Mouse (Mus musculus) neural tube, embryonic 14.5 days (tissue): ENCODE measurements at regions not wholly inside any gene's neighbourhood (a gene's known extent, or its start where the extent isn't known, plus 50 kb on each side); places are given as distances from the start of the nearest gene placed in this dataset.

Experiments
- ATAC-seq: fragments of 200-750 bp; cut with Nextera tagmentation; 2 replicates; pipeline ENCODE4 v1.8.0; 2017; ENCODE audit warnings: low read depth, mild to moderate bottlenecking, moderate TSS enrichment, moderate library complexity
- H3K27ac ChIP-seq: fragments of 300-500 bp; sonication (generic); 2 replicates; pipeline ENCODE4 v1.5.1; 2014; ENCODE audit warnings: low read depth, mild to moderate bottlenecking, control low read depth, low read length, moderate library complexity, mixed read lengths
- H3K27me3 ChIP-seq: fragments of 300-500 bp; sonication (generic); 2 replicates; pipeline ENCODE4 v1.6.1; 2014; ENCODE audit warnings: low read length; ENCODE audit not compliant: control insufficient read depth, insufficient read depth
- H3K36me3 ChIP-seq: fragments of 300-500 bp; sonication (generic); 2 replicates; pipeline ENCODE4 v1.6.1; 2014; ENCODE audit warnings: low read length, mixed read lengths; ENCODE audit not compliant: control insufficient read depth, insufficient read depth
- H3K4me1 ChIP-seq: fragments of 300-500 bp; sonication (generic); 2 replicates; pipeline ENCODE4 v1.6.1; 2014; ENCODE audit warnings: low read length; ENCODE audit not compliant: control insufficient read depth, insufficient read depth
- H3K4me2 ChIP-seq: fragments of 300-500 bp; sonication (generic); 2 replicates; pipeline ENCODE4 v1.6.1; 2014; ENCODE audit warnings: mild to moderate bottlenecking, low read depth, low read length, control low read depth
- H3K4me3 ChIP-seq: fragments of 300-500 bp; sonication (generic); 2 replicates; pipeline ENCODE4 v1.5.1; 2014; ENCODE audit warnings: low read depth, low read length, control low read depth, mixed read lengths
- H3K9ac ChIP-seq: fragments of 300-500 bp; sonication (generic); replicated peaks from 2 replicates; pipeline ENCODE4 v1.6.1; 2014; ENCODE audit warnings: low read depth, mild to moderate bottlenecking, control low read depth, low read length, mixed read lengths
- H3K9me3 ChIP-seq: fragments of 300-500 bp; sonication (generic); 2 replicates; pipeline ENCODE4 v1.6.1; 2016; ENCODE audit warnings: low read length; ENCODE audit not compliant: control insufficient read depth
- WGBS: fragments of 180-500 bp; shearing (Covaris S2); extraction: QIAGEN DNeasy Blood & Tissue Kit; methylation state at CpG from one replicate; pipeline ENCODE4 v1.1.7; 2014; 5-methylcytosine and 5-hydroxymethylcytosine counted together

DNA sequence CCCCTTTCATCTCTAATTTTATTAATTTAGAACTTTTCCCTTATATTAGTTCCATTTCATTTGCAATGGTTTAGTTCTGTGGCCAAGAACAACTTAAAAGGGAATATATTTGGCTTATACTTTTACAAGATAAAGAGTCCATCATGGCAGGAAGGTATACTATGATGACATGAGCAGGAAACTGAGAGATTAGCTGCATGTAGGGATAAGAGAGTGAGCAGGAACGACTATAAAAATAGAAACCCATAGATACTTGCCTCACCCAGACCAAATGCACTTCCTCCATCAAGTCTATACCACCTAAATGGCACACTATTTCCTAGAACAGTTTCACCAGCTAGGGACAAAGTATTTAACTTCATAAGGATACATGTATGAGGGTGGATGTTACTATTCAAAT, 752.2 kb upstream of the Pou3f4 start:
- no peak overlapping the region for H3K27ac ChIP-seq
- 56% methylated on average over 1 of the region's 1 CpGs for WGBS

DNA sequence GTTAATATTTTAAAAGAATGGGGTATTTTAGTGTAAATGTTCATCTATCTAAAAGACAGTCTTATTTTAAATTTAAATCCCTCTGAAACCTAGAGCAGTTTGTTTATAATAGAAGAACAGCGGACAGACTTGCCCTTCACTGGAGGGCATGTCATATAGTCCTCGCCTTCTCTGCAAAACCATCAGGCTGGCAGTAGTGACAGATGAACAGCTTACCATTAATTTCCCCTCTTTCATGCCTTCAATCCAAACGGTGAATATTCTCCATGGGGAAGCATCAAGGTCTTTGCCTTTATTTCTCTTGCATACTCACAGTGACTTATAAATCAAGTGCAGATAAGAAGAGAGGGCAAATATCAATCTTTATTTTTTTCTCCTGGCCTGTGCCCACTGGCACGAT, 737.7 kb upstream of the Pou3f4 start:
- H3K4me2 ChIP-seq = no peak overlapping the region
- ATAC-seq = peak; percentile 49; the same call in 1 of the 2 replicates
- H3K9ac ChIP-seq = no peak overlapping the region
- no peaks in the 10 kb centered on the region for H3K4me1 ChIP-seq
- H3K27ac ChIP-seq = no peak overlapping the region
- 40% methylated on average over 4 of the region's 4 CpGs for WGBS
- H3K9me3 ChIP-seq = no peaks in the 10 kb centered on the region
- no peaks in the 10 kb centered on the region for H3K27me3 ChIP-seq
- H3K36me3 ChIP-seq = no peaks in the 10 kb centered on the region
- H3K4me3 ChIP-seq = no peak overlapping the region

More for the DNA sequence above, 752.2 kb upstream of the Pou3f4 start:
- Histone ChIP-seq H3K4me3 (no peak overlapping the region), H3K9me3 (no peaks in the 10 kb centered on the region), H3K27me3 (no peaks in the 10 kb centered on the region), H3K36me3 (no peaks in the 10 kb centered on the region), H3K4me1 (no peaks in the 10 kb centered on the region), H3K9ac (no peak overlapping the region), H3K4me2 (no peak overlapping the region)
- no peak for ATAC-seq

DNA sequence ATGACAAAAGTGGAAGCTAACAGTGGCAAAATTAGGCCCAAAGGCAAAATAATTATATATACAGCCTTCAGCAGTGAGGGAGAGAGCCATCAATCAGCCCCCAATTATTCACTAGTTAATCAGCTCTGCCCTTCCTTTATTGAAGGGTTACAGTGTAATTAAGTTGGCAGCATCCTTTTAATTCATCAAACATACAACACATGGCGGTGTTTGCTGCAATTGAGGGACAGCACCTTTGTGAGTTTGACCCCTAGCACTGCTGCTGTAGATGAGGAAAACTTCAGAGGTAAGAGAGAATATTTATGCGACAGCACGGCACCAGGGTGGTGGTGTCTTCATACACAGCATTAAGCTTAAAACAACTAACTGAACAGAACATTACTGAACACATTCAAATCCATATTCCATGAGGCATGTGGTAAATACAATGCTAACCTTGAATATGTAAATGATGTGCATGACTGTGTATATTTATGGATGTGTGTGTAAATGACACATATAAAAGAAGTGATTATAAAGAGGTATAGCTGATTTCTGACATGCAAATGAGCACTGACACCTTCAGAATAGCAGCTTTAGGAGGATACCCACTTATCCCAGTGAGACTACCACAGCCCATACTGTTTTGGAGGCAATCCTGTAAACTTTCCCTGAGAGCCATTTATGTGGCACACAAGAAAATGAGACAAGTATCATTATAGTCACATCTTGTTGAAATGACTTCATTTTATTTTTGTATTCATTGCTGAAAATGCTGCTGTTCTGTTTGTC, 736.1 kb upstream of the Pou3f4 start:
- WGBS = 46% methylated on average over 3 of the region's 3 CpGs
- Histone ChIP-seq H3K4me1 (no peaks in the 10 kb centered on the region), H3K9ac (no peak overlapping the region), H3K9me3 (no peaks in the 10 kb centered on the region), H3K36me3 (no peaks in the 10 kb centered on the region), H3K4me3 (no peak overlapping the region), H3K27me3 (no peaks in the 10 kb centered on the region), H3K27ac (no peak overlapping the region), H3K4me2 (no peak overlapping the region)
- peak; percentile 58; the same call in 1 of the 2 replicates for ATAC-seq

DNA sequence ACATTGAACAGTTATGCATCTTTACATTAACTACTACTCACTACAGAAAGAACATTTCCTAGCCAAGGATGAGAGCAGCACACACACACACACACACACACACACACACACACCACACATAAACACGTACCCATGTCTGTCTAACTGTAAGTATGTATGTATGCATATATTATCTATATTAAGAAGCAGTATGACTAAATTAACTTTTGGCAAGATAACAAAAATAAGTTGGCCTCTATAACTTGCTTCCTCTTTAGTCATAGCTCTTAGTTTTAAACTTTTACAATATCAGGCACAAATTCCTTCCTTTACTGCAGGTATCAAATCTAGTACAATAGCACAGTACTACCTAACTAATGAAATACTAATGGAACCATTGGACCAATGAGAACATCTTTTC, 717.1 kb upstream of the Pou3f4 start:
- Histone ChIP-seq H3K27me3 (no peaks in the 10 kb centered on the region), H3K27ac (no peak overlapping the region), H3K9ac (no peak overlapping the region), H3K36me3 (no peaks in the 10 kb centered on the region), H3K4me2 (no peak overlapping the region), H3K4me1 (no peaks in the 10 kb centered on the region), H3K4me3 (no peak overlapping the region), H3K9me3 (no peaks in the 10 kb centered on the region)
- WGBS = 89% methylated on average over 1 of the region's 1 CpGs
- no peak for ATAC-seq

DNA sequence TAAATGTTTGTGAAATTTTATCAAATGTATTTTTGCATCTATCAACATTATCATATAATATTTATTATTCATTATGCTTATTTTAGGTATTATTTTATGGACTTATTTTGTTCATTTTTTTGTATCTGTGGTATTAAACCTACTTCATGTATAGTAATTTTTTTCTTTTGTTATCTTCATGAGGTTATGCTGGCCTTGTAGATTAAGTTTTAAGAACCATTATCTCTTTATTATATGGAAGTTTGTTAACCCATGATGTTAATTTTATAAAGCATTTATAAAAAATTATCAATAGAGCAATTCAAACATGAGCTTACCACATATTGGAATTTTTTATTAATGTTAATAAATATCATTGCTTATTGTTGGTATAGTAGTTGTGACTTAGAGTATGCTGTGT, 704.6 kb upstream of the Pou3f4 start:
- H3K9me3 ChIP-seq = no peaks in the 10 kb centered on the region
- H3K4me1 ChIP-seq = no peaks in the 10 kb centered on the region
- H3K9ac ChIP-seq = no peak overlapping the region
- no peak overlapping the region for H3K4me2 ChIP-seq
- H3K27me3 ChIP-seq = no peaks in the 10 kb centered on the region
- H3K36me3 ChIP-seq = no peaks in the 10 kb centered on the region
- ATAC-seq = no peak
- no peak overlapping the region for H3K4me3 ChIP-seq
- H3K27ac ChIP-seq = no peak overlapping the region

DNA sequence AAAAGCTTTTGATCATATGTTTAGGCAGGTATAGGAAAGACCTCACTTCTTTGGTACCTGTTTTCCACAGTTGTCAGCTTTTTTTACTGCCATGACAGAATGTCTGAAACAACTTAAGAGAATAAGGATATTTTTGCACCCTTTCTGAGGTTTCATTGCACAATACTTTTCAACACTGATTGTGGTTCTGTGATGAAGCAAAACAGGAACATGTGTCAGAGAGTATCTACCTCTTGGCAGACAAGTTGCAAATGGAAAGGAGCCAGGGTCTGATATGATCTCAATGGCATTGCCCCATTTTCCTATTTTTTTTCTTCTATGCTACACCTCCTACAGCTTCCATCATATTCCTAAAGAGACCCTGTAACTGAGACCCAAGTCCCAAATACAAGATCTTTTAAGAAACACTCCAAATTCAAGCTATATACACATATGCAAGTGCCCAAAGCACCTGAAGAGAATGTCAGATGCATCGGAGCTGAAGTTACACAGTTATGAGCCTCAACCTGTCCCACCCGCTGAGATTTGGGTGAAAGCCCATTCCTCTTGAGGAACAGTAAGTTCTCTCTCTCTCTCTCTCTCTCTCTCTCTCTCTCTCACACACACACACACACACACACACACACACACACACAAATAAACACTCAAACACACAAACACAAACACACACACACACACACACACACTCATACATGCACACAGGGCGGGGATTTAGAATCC, 696.4 kb upstream of the Pou3f4 start:
- Histone ChIP-seq H3K27ac (no peak overlapping the region), H3K27me3 (no peaks in the 10 kb centered on the region), H3K36me3 (no peaks in the 10 kb centered on the region), H3K9ac (no peak overlapping the region), H3K4me2 (no peak overlapping the region), H3K9me3 (no peaks in the 10 kb centered on the region), H3K4me1 (no peaks in the 10 kb centered on the region), H3K4me3 (no peak overlapping the region)
- no peak for ATAC-seq
- 90% methylated on average over 3 of the region's 3 CpGs for WGBS

DNA sequence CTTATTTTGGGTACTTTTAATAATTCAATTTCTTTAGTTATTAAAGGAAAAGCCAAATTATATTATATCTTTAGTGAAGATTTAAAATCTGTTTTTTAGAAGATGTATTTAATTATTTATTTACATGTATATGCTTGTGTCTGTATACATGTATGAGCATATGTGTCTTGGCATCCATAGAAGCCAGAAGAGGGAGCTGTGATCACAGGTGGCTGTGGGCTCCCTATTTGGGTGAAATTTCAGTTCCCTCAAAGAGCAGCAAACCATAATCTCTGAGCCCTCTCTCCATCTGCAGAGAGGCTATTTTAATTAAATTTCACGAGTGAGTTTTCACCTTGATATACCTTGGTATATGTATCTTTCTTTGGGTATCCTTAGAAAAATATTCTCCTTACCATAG, 693.4 kb upstream of the Pou3f4 start:
- WGBS = 84% methylated on average over 1 of the region's 1 CpGs
- Histone ChIP-seq H3K4me2 (no peak overlapping the region), H3K4me1 (no peaks in the 10 kb centered on the region), H3K4me3 (no peak overlapping the region), H3K9ac (no peak overlapping the region), H3K36me3 (no peaks in the 10 kb centered on the region), H3K9me3 (no peaks in the 10 kb centered on the region), H3K27ac (no peak overlapping the region), H3K27me3 (no peaks in the 10 kb centered on the region)
- ATAC-seq = no peak
